Mouse (Mus musculus) testis, adult 2 months (tissue): ENCODE results near the gene Eif3d.

Source experiments
- CTCF ChIP-seq: fragments of 200-500 bp; IDR thresholded peaks from 2 replicates; pipeline ENCODE4 v1.5.1; 2012; ENCODE audit warnings: low read depth, mild to moderate bottlenecking, inconsistent platforms, low read length, moderate library complexity; ENCODE audit not compliant: control insufficient read depth, insufficient read depth, insufficient replicate concordance
- POLR2A ChIP-seq: fragments of 200-500 bp; IDR thresholded peaks from 2 replicates; pipeline ENCODE4 v1.6.1; 2012; ENCODE audit warnings: low read depth, mild to moderate bottlenecking, inconsistent platforms, low read length, moderate library complexity; ENCODE audit not compliant: control insufficient read depth

GRCm38 (mm10) chr15:77945711-77946110, 24.9 kb downstream of the Eif3d start:
- no peak for TF ChIP-seq CTCF
- TF ChIP-seq POLR2A, result no peak
